Comparison of ENCODE assay signal across 8 mouse cellular contexts in the genomic region with DNA sequence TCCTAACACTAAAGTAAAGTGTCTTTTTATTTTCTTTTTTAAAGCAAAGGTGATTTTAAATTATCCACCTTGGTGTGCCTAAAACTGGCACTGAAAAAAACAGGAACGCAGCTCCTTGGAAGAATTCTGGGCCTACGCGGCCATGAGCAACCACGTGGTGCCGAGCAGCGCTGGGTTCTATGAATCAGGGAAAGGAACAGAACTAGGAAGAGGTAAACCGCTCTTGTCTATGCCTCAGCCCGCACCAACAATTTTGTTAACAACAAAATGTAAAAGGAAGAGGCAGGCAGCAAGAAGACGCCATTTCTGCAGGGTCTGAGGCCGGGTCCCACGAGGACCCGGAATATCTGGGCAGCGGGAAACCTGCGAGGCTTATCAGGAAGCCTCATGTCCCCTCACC. TPM values are rescaled to one million over a fixed set of nuclear protein-coding genes. Genes with fewer than 3 reads are reported as not detected.
DNase-seq lines count a peak whose midpoint lies in the region; ATAC-seq and TF ChIP-seq lines count a peak whose summit lies in the region.

No protein-coding gene starts in this region.

- no peak for TF ChIP-seq CTCF in G1E (IDR thresholded peaks at IDR 0.05; ENCODE audit: low read depth, low read length)
- TF ChIP-seq CTCF in liver, adult 2 months (IDR thresholded peaks at IDR 0.05; ENCODE audit: low read depth, low read length) = no peak
- no peak for TF ChIP-seq CTCF in small intestine, adult 2 months (IDR thresholded peaks at IDR 0.05; ENCODE audit: extremely low read depth, insufficient read length, insufficient replicate concordance, low read depth, low read length)

- H3K27me3 ChIP-seq in heart, embryonic 14.5 days (ENCODE audit: control insufficient read depth, insufficient read depth, low read length) = no peaks in the 10 kb centered on the region
- no peaks in the 10 kb centered on the region for H3K27me3 ChIP-seq in G1E (ENCODE audit: insufficient read depth, low read length)
- no peaks in the 10 kb centered on the region for H3K27me3 ChIP-seq in forebrain, embryonic 11.5 days (ENCODE audit: control insufficient read depth, insufficient read depth, low read length)
- H3K27me3 ChIP-seq in liver, adult 2 months (ENCODE audit: control insufficient read depth, insufficient read depth, low read length) = no peaks in the 10 kb centered on the region
- H3K27me3 ChIP-seq in small intestine, adult 2 months (ENCODE audit: control insufficient read depth, insufficient read depth, low read length) = no peaks in the 10 kb centered on the region

- H3K9ac ChIP-seq in heart, embryonic 14.5 days (ENCODE audit: low read length) = peak overlapping the region; percentile 94
- H3K9ac ChIP-seq in forebrain, embryonic 11.5 days (ENCODE audit: low read length) = peak overlapping the region; percentile 99
- peak overlapping the region; percentile 83 for H3K9ac ChIP-seq in liver, adult 2 months (ENCODE audit: low read depth, low read length)

- H3K4me1 ChIP-seq in heart, embryonic 14.5 days (ENCODE audit: control insufficient read depth in 2 of 2, insufficient read depth in 2 of 2, low read length in 2 of 2) = peaks cover 6 to 7% of the 10 kb centered on the region in 2 experiments; a peak in 2 of 4 replicates
- peaks cover 34% of the 10 kb centered on the region for H3K4me1 ChIP-seq in G1E (ENCODE audit: insufficient read depth, low read depth, low read length)
- peaks cover 11% of the 10 kb centered on the region for H3K4me1 ChIP-seq in forebrain, embryonic 11.5 days (replicated peaks; ENCODE audit: control insufficient read depth, insufficient read depth, low read length)
- H3K4me1 ChIP-seq in liver, adult 2 months (ENCODE audit: control insufficient read depth, insufficient read depth, low read length) = peaks cover 4% of the 10 kb centered on the region; the same call in 1 of the 2 replicates
- H3K4me1 ChIP-seq in small intestine, adult 2 months (ENCODE audit: control insufficient read depth, insufficient read depth, insufficient read length, low read length) = peaks cover 2% of the 10 kb centered on the region; the same call in 1 of the 2 replicates

- peak overlapping the region; percentile 68 for H3K4me2 ChIP-seq in heart, embryonic 14.5 days (ENCODE audit: low read length)
- H3K4me2 ChIP-seq in forebrain, embryonic 11.5 days (ENCODE audit: low read depth, low read length, severe bottlenecking) = peak overlapping the region; percentile 85

- peaks cover 35% of the 10 kb centered on the region for H3K36me3 ChIP-seq in heart, embryonic 14.5 days (ENCODE audit: control insufficient read depth, insufficient read depth, low read length)
- peaks cover 44% of the 10 kb centered on the region for H3K36me3 ChIP-seq in G1E (replicated peaks)
- peaks cover 24% of the 10 kb centered on the region for H3K36me3 ChIP-seq in forebrain, embryonic 11.5 days (ENCODE audit: control insufficient read depth, insufficient read depth, low read length)
- peaks cover 17% of the 10 kb centered on the region for H3K36me3 ChIP-seq in liver, adult 2 months (ENCODE audit: control insufficient read depth, insufficient read depth, low read length)
- H3K36me3 ChIP-seq in small intestine, adult 2 months (ENCODE audit: control insufficient read depth, insufficient read depth, low read length) = peaks cover 21% of the 10 kb centered on the region

- H3K4me3 ChIP-seq in heart, embryonic 14.5 days (ENCODE audit: control insufficient read depth in 1 of 2, insufficient read depth in 1 of 2, low read depth in 1 of 2, low read length in 2 of 2) = peak overlapping the region; percentile 52 to 86
- H3K4me3 ChIP-seq in G1E (ENCODE audit: low read depth, low read length) = peak overlapping the region; percentile 84
- H3K4me3 ChIP-seq in forebrain, embryonic 11.5 days (ENCODE audit: low read depth, low read length) = peak overlapping the region; percentile 92
- peak overlapping the region; percentile 84 for H3K4me3 ChIP-seq in liver, adult 2 months (ENCODE audit: insufficient read depth, low read depth, low read length)
- H3K4me3 ChIP-seq in small intestine, adult 2 months (ENCODE audit: low read depth, low read length) = peak overlapping the region; percentile 82

- WGBS in heart, embryonic 14.5 days = 3% methylated on average over 14 of the region's 14 CpGs
- 2% methylated on average over 14 of the region's 14 CpGs for WGBS in forebrain, embryonic 11.5 days
- under 1% methylated on average over 14 of the region's 14 CpGs for whole genome bisulfite sequencing in liver, adult 2 months
- WGBS in small intestine, adult 2 months = 2% methylated on average over 14 of the region's 14 CpGs

- H3K79me2 ChIP-seq in liver, adult 2 months (ENCODE audit: control insufficient read depth, insufficient read depth, low read length) = peaks cover 6% of the 10 kb centered on the region; the same call in 1 of the 2 replicates

- no peaks in the 10 kb centered on the region for H3K9me3 ChIP-seq in heart, embryonic 14.5 days (ENCODE audit: control insufficient read depth, low read length)
- no peaks in the 10 kb centered on the region for H3K9me3 ChIP-seq in G1E (replicated peaks)
- no peaks in the 10 kb centered on the region; the same call in 1 of the 2 replicates for H3K9me3 ChIP-seq in forebrain, embryonic 11.5 days (ENCODE audit: control insufficient read depth, low read length)

- no peak for DNase-seq in heart, adult 9 months (ENCODE audit: low spot score in 2 of 2)
- DNase-seq in G1E (ENCODE audit: low spot score) = no peak
- no peak for DNase-seq in forebrain, embryonic 11.5 days (ENCODE audit: low spot score)
- DNase-seq in liver, adult 2 months (ENCODE audit: extremely low read depth, low read depth, low spot score) = peak; percentile 53
- DNase-seq in gastrocnemius, postnatal 25 days = no peak

- no peak for ATAC-seq in heart, embryonic 14.5 days (ENCODE audit: insufficient number of reproducible peaks, insufficient read depth, low FRiP score, low read depth)
- ATAC-seq in G1E (ENCODE audit: extremely low read depth, insufficient number of reproducible peaks, low FRiP score, poor library complexity, severe bottlenecking) = no peak
- peak; percentile 14; the same call in 1 of the 2 replicates for ATAC-seq in forebrain, embryonic 11.5 days (replicated peaks; ENCODE audit: low FRiP score)
- no peak for ATAC-seq in megakaryocyte-erythroid progenitor cell, adult 5-6 weeks (replicated peaks; ENCODE audit: low FRiP score, low TSS enrichment, poor library complexity, severe bottlenecking)

- TF ChIP-seq POLR2A in liver, adult 2 months (IDR thresholded peaks at IDR 0.05; ENCODE audit: extremely low read depth, insufficient read depth, low read length) = no peak
- no peak for TF ChIP-seq POLR2A in small intestine, adult 2 months (IDR thresholded peaks at IDR 0.05; ENCODE audit: low read depth, low read length)

- H3K27ac ChIP-seq in heart, embryonic 14.5 days (replicated peaks in 1 of 2; ENCODE audit: control insufficient read depth in 1 of 2, insufficient read depth in 1 of 2, low read depth in 2 of 2, low read length in 2 of 2) = peak overlapping the region; percentile 47 to 71
- H3K27ac ChIP-seq in forebrain, embryonic 11.5 days (ENCODE audit: low read depth, low read length) = peak overlapping the region; percentile 63
- peak overlapping the region; percentile 42 for H3K27ac ChIP-seq in liver, adult 2 months (replicated peaks; ENCODE audit: insufficient read depth, low read depth, low read length)
- H3K27ac ChIP-seq in small intestine, adult 2 months (ENCODE audit: insufficient read depth, low read depth, low read length) = peak overlapping the region; percentile 48

RNA-seq across cellular contexts. Expression of a gene that starts 0.5 kb away (rescaled TPM):
- 110 and 124 TPM in 2 replicates for polyA plus RNA-seq in heart, embryonic 14.5 days (2014; fragmentation: Nextera tagmentation; extraction: Ambion mirVana)
- total RNA-seq in G1E (2014; fragmentation: Nextera tagmentation) = 673 and 768 TPM in 2 replicates
- 325 and 381 TPM in 2 replicates for total RNA-seq in G1E (2017)
- polyA plus RNA-seq in G1E (2012) = 92.9 and 102 TPM in 2 replicates
- polyA plus RNA-seq in forebrain, embryonic 11.5 days (2014; fragmentation: Nextera tagmentation; extraction: Ambion mirVana) = 375 and 381 TPM in 2 replicates
- 12.2 and 12.6 TPM in 2 replicates for total RNA-seq in liver, adult 2 months (2014; rRNA removed)
- polyA plus RNA-seq in liver, adult 2 months (2012; rRNA removed) = 15.1 and 27.0 TPM in 2 replicates
- polyA plus RNA-seq in small intestine, adult 2 months (2012; rRNA removed) = 15.5 and 15.8 TPM in 2 replicates
- 692 and 1,066 TPM in 2 replicates for total RNA-seq in megakaryocyte-erythroid progenitor cell, adult 5-6 weeks (2014; fragmentation: Nextera tagmentation)
- 748 and 779 TPM in 2 replicates for total RNA-seq in megakaryocyte-erythroid progenitor cell, adult 5-6 weeks (2017)
- 10 to 100 TPM; 31.3 to 33.0 TPM for total RNA-seq in gastrocnemius, postnatal 25 days (2021)

RNA-seq across cellular contexts. Expression of a gene that starts 10.6 kb away (rescaled TPM):
- 326 and 327 TPM in 2 replicates for polyA plus RNA-seq in heart, embryonic 14.5 days (2014; fragmentation: Nextera tagmentation; extraction: Ambion mirVana)
- total RNA-seq in G1E (2014; fragmentation: Nextera tagmentation) (381 and 449 TPM in 2 replicates), G1E (2017) (171 and 172 TPM in 2 replicates)
- polyA plus RNA-seq in G1E (2012) = 118 and 132 TPM in 2 replicates
- 138 and 158 TPM in 2 replicates for polyA plus RNA-seq in forebrain, embryonic 11.5 days (2014; fragmentation: Nextera tagmentation; extraction: Ambion mirVana)
- 288 and 295 TPM in 2 replicates for total RNA-seq in liver, adult 2 months (2014; rRNA removed)
- 230 and 257 TPM in 2 replicates for polyA plus RNA-seq in liver, adult 2 months (2012; rRNA removed)
- 170 and 242 TPM in 2 replicates for polyA plus RNA-seq in small intestine, adult 2 months (2012; rRNA removed)
- 197 and 240 TPM in 2 replicates for total RNA-seq in megakaryocyte-erythroid progenitor cell, adult 5-6 weeks (2014; fragmentation: Nextera tagmentation)
- 145 and 164 TPM in 2 replicates for total RNA-seq in megakaryocyte-erythroid progenitor cell, adult 5-6 weeks (2017)
- total RNA-seq in gastrocnemius, postnatal 25 days (2021) = 100 to 1,000 TPM; 461 to 484 TPM

RNA-seq across cellular contexts. Expression of a gene that starts 21.2 kb away (rescaled TPM):
- polyA plus RNA-seq in heart, embryonic 14.5 days (2014; fragmentation: Nextera tagmentation; extraction: Ambion mirVana) = 0.71 and 0.93 TPM in 2 replicates
- total RNA-seq in G1E (2014; fragmentation: Nextera tagmentation) (0.49 and 0.83 TPM in 2 replicates), G1E (2017) (0.06 TPM in 1 of 2 replicates, not detected in the other)
- not detected in 2 replicates for polyA plus RNA-seq in G1E (2012)
- 2.5 and 2.8 TPM in 2 replicates for polyA plus RNA-seq in forebrain, embryonic 11.5 days (2014; fragmentation: Nextera tagmentation; extraction: Ambion mirVana)
- 0.07 and 0.09 TPM in 2 replicates for total RNA-seq in liver, adult 2 months (2014; rRNA removed)
- 0.19 and 0.22 TPM in 2 replicates for polyA plus RNA-seq in liver, adult 2 months (2012; rRNA removed)
- 1.2 and 1.3 TPM in 2 replicates for polyA plus RNA-seq in small intestine, adult 2 months (2012; rRNA removed)
- not detected in 2 replicates for total RNA-seq in megakaryocyte-erythroid progenitor cell, adult 5-6 weeks (2014; fragmentation: Nextera tagmentation)
- not detected in 2 replicates for total RNA-seq in megakaryocyte-erythroid progenitor cell, adult 5-6 weeks (2017)
- total RNA-seq in gastrocnemius, postnatal 25 days (2021) = under 1 TPM; 0.19 to 0.49 TPM
